Mouse (Mus musculus): ENCODE results near the gene Cnnm2. TPM values are rescaled to one million over a fixed set of nuclear protein-coding genes. Genes with fewer than 3 reads are reported as not detected.
"Not testable (repeated sequence)": the region's sequence is repeated elsewhere in the genome, so short reads cannot be mapped to it uniquely, and the experiment has no call there.

Gene Cnnm2
- polyA plus RNA-seq, 1 experiment from 2014 or later, result 2.1 TPM

DNA sequence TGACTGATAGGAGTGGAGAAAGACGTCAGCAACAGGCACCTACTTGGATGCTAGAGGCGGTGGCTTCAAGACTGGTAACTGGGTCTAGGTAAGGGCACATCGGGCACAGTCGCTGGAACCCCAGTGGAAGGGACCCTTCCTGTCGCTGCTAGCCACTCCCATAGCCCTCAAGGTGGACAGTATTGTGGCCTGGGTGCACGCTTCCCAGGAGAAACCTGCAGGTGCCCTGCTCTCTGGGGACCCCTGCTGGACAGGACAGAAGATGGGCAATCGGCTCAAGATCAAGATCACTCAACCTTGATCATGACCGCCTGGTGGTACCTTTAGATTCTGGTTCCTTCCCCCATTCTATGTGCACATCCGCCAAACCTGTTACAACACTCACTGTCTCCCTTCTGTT, 6.3 kb upstream of the Cnnm2 start:
- H3K36me3 ChIP-seq (ENCODE audit: control insufficient read depth, insufficient read depth, low read length), result no peaks in the 10 kb centered on the region
- no peak overlapping the region for H3K4me3 ChIP-seq (ENCODE audit: low read length)
- no peaks in the 10 kb centered on the region for H3K4me1 ChIP-seq (ENCODE audit: control insufficient read depth, insufficient read depth, low read length)
- H3K9ac ChIP-seq (ENCODE audit: low read depth, low read length), result no peak overlapping the region
- H3K27ac ChIP-seq (ENCODE audit: low read length), result no peak overlapping the region
- 50% methylated on average over 9 of the region's 9 CpGs for WGBS
- no peaks in the 10 kb centered on the region for H3K27me3 ChIP-seq (replicated peaks; ENCODE audit: control insufficient read depth, insufficient read depth, low read length)
- H3K9me3 ChIP-seq (ENCODE audit: control insufficient read depth, low read length), result no peaks in the 10 kb centered on the region
- ATAC-seq, result no peak
- H3K4me2 ChIP-seq (ENCODE audit: low read depth, low read length), result no peak overlapping the region

DNA sequence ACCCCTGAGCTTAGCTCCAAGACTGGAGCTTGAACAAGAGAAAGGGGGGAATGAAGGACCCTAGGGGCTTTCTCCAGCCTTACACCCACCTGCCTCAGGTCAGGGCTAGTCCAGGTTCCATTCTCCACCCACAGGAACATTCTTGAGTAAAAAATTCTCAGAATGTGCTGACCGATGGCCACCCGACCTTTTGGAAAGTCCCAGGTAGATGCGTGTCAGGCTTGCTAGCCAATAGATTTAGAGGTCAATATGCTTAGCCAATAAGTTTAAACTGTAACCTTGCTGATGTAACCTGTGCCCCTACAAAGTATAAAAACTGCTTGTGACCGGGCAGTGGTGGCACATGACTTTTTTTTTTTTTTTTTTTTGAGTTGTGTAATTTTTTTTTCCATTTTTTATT, 5.2 kb upstream of the Cnnm2 start:
- 92% methylated on average over 4 of the region's 4 CpGs for WGBS

DNA sequence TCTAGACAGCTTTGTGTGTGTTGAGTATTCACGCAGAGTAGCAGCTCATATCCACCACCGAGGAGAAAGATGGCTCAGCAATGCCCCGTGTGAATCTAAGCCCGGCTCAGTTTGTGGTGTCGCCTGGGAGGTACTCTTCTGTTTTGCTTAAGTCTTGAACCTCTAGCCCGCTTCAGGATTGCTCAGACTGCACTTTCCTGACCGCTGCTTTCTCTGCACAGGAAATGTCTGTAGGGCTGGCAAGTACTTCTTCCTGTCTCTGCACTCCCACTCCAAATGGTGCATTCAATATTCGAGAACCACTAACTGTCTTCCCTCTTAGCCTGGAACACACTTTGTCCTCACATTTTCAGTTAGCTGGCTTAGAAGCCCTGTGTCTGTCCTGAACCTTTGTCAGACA, 2.3 kb upstream of the Cnnm2 start:
- 63% methylated on average over 8 of the region's 8 CpGs for WGBS
- H3K4me1 ChIP-seq (ENCODE audit: control insufficient read depth, insufficient read depth, low read length), result peaks cover 12% of the 10 kb centered on the region
- H3K27ac ChIP-seq (ENCODE audit: low read length), result no peak overlapping the region
- H3K4me2 ChIP-seq (ENCODE audit: low read depth, low read length), result no peak overlapping the region
- H3K4me3 ChIP-seq (ENCODE audit: low read length), result no peak overlapping the region
- no peak for ATAC-seq
- H3K9me3 ChIP-seq (ENCODE audit: control insufficient read depth, low read length), result no peaks in the 10 kb centered on the region
- no peak overlapping the region for H3K9ac ChIP-seq (ENCODE audit: low read depth, low read length)
- H3K36me3 ChIP-seq (ENCODE audit: control insufficient read depth, insufficient read depth, low read length), result no peaks in the 10 kb centered on the region
- H3K27me3 ChIP-seq (replicated peaks; ENCODE audit: control insufficient read depth, insufficient read depth, low read length), result peaks cover 10% of the 10 kb centered on the region

More for the DNA sequence above, 5.2 kb upstream of the Cnnm2 start:
- no peak for ATAC-seq
- H3K4me2 ChIP-seq (ENCODE audit: low read depth, low read length), result no peak overlapping the region
- H3K4me1 ChIP-seq (ENCODE audit: control insufficient read depth, insufficient read depth, low read length), result peaks cover 2% of the 10 kb centered on the region; the same call in 1 of the 2 replicates
- no peak overlapping the region for H3K27ac ChIP-seq (ENCODE audit: low read length)
- no peak overlapping the region for H3K9ac ChIP-seq (ENCODE audit: low read depth, low read length)
- no peaks in the 10 kb centered on the region for H3K36me3 ChIP-seq (ENCODE audit: control insufficient read depth, insufficient read depth, low read length)
- no peaks in the 10 kb centered on the region for H3K27me3 ChIP-seq (replicated peaks; ENCODE audit: control insufficient read depth, insufficient read depth, low read length)
- no peaks in the 10 kb centered on the region for H3K9me3 ChIP-seq (ENCODE audit: control insufficient read depth, low read length)
- H3K4me3 ChIP-seq (ENCODE audit: low read length), result no peak overlapping the region

DNA sequence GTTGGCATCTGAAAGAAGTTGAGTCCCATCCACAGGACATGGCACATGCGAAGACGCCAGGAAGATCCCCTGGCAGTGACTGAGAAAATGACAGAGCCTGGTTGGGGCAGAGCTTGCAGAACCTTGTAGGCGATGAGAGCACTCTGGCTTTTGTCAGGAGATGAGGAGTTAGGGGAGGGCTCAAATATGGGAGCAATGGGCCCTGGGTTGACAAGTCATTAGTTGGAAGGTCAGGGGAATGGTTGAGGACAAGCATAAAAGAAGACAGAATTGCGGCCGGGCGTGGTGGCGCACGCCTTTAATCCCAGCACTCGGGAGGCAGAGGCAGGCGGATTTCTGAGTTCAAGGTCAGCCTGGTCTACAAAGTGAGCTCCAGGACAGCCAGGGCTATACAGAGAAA, 1.5 kb upstream of the Cnnm2 start:
- not testable (repeated sequence) for H3K36me3 ChIP-seq (ENCODE audit: control insufficient read depth, insufficient read depth, low read length); H3K9me3 ChIP-seq (ENCODE audit: control insufficient read depth, low read length); H3K9ac ChIP-seq (ENCODE audit: low read depth, low read length); ATAC-seq; H3K4me2 ChIP-seq (ENCODE audit: low read depth, low read length); H3K27ac ChIP-seq (ENCODE audit: low read length); H3K4me3 ChIP-seq (ENCODE audit: low read length)
- 85% methylated on average over 10 of the region's 10 CpGs for WGBS
- H3K27me3 ChIP-seq (replicated peaks; ENCODE audit: control insufficient read depth, insufficient read depth, low read length), result peaks cover 10% of the 10 kb centered on the region
- H3K4me1 ChIP-seq (ENCODE audit: control insufficient read depth, insufficient read depth, low read length), result peaks cover 12% of the 10 kb centered on the region

DNA sequence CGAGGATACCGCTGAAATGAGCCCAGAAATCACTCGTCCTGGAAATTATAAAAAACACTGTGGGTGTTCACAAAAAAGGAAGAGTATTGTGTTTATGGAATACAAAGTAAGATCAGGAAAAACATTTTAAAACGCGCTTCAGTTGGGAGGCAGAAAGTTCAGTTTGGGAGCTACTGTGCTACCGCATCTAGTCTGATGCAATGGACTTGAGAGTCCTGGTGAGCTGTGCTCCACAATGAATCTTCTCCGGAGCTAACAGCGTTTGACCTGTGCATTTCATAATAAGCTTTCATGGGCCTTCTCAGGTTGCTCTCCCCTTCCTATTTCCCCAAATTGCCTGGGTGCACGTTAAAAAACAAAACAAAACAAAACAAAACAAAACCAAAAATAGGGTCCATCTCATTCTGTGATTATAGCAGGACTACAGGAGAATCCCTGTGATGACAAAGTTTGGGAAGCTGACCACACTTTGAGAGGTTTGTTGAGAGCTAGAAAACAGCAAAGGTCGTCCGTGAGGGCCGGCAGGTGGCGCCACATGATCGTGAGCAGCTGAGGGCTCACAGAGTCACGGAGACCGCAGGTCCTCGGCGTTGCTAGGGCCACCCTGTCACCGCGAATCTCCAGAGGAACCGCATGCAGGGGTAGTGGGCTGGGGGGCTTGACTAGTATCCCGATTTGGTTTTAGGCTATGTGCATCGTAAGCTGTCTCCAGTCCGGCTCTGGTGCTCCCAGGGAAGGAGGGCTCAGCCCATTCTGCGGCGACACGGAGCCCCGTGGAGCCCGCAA, 828 bp upstream of the Cnnm2 start:
- Histone ChIP-seq H3K9ac (ENCODE audit: low read depth, low read length) (peak overlapping the region; percentile 55; the same call in 1 of the 2 replicates), H3K36me3 (ENCODE audit: control insufficient read depth, insufficient read depth, low read length) (no peaks in the 10 kb centered on the region), H3K4me3 (ENCODE audit: low read length) (peak overlapping the region; percentile 60), H3K27ac (ENCODE audit: low read length) (peak overlapping the region; percentile 33; the same call in 1 of the 2 replicates), H3K9me3 (ENCODE audit: control insufficient read depth, low read length) (no peaks in the 10 kb centered on the region), H3K27me3 (replicated peaks; ENCODE audit: control insufficient read depth, insufficient read depth, low read length) (peaks cover 10% of the 10 kb centered on the region), H3K4me1 (ENCODE audit: control insufficient read depth, insufficient read depth, low read length) (peaks cover 12% of the 10 kb centered on the region), H3K4me2 (ENCODE audit: low read depth, low read length) (peak overlapping the region; percentile 100)
- 19% methylated on average over 29 of the region's 29 CpGs for WGBS
- ATAC-seq, result peak; percentile 70

DNA sequence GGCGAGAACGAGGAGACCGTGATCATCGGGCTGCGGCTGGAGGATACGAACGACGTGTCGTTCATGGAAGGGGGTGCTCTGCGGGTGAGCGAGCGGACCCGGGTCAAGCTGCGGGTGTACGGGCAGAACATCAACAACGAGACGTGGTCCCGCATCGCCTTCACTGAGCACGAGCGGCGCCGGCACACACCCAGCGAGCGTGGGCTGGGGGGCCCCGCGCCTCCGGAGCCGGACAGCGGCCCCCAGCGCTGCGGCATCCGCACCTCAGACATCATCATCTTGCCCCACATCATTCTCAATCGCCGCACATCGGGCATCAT, 535 bp downstream of the Cnnm2 start:
- Histone ChIP-seq H3K4me2 (ENCODE audit: low read depth, low read length) (peak overlapping the region; percentile 93), H3K4me3 (ENCODE audit: low read length) (peak overlapping the region; percentile 97), H3K4me1 (ENCODE audit: control insufficient read depth, insufficient read depth, low read length) (peaks cover 12% of the 10 kb centered on the region), H3K27me3 (replicated peaks; ENCODE audit: control insufficient read depth, insufficient read depth, low read length) (peaks cover 10% of the 10 kb centered on the region), H3K9ac (ENCODE audit: low read depth, low read length) (peak overlapping the region; percentile 82), H3K27ac (ENCODE audit: low read length) (peak overlapping the region; percentile 57), H3K36me3 (ENCODE audit: control insufficient read depth, insufficient read depth, low read length) (no peaks in the 10 kb centered on the region), H3K9me3 (ENCODE audit: control insufficient read depth, low read length) (no peaks in the 10 kb centered on the region)
- WGBS, result under 1% methylated on average over 36 of the region's 36 CpGs
- ATAC-seq, result no peak

DNA sequence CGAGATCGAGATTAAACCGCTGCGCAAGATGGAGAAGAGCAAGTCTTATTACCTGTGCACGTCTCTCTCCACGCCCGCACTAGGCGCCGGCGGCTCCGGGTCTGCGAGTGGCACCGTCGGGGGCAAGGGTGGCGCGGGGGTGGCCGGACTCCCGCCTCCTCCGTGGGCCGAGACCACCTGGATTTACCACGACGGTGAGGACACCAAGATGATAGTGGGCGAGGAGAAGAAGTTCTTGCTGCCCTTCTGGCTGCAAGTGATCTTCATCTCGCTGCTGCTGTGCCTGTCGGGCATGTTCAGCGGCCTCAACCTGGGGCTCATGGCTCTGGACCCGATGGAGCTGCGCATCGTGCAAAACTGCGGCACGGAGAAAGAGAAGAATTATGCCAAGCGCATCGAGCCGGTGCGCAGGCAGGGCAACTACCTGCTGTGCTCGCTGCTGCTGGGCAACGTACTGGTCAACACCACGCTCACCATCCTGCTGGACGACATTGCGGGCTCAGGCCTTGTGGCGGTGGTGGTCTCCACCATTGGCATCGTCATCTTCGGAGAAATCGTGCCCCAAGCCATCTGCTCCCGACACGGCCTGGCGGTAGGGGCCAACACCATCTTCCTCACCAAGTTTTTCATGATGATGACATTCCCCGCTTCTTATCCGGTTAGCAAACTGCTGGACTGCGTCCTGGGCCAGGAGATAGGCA, 1.0 kb downstream of the Cnnm2 start:
- H3K4me2 ChIP-seq (ENCODE audit: low read depth, low read length), result peak overlapping the region; percentile 93
- peaks cover 12% of the 10 kb centered on the region for H3K4me1 ChIP-seq (ENCODE audit: control insufficient read depth, insufficient read depth, low read length)
- H3K27ac ChIP-seq (ENCODE audit: low read length), result no peak overlapping the region
- peaks cover 10% of the 10 kb centered on the region for H3K27me3 ChIP-seq (replicated peaks; ENCODE audit: control insufficient read depth, insufficient read depth, low read length)
- H3K9ac ChIP-seq (ENCODE audit: low read depth, low read length), result peak overlapping the region; percentile 82
- H3K4me3 ChIP-seq (ENCODE audit: low read length), result peak overlapping the region; percentile 97
- ATAC-seq, result no peak
- no peaks in the 10 kb centered on the region for H3K36me3 ChIP-seq (ENCODE audit: control insufficient read depth, insufficient read depth, low read length)
- WGBS, result under 1% methylated on average over 50 of the region's 50 CpGs
- no peaks in the 10 kb centered on the region for H3K9me3 ChIP-seq (ENCODE audit: control insufficient read depth, low read length)

DNA sequence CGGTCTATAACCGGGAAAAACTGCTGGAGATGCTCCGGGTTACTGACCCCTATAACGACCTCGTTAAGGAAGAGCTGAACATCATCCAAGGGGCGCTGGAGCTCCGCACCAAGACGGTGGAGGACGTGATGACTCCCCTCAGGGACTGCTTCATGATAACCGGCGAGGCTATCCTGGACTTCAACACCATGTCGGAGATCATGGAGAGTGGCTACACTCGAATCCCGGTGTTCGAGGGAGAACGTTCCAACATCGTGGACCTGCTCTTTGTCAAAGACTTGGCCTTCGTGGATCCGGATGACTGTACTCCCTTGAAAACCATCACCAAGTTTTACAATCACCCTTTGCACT, 1.6 kb downstream of the Cnnm2 start:
- H3K27ac ChIP-seq (ENCODE audit: low read length), result no peak overlapping the region
- ATAC-seq, result no peak
- H3K4me2 ChIP-seq (ENCODE audit: low read depth, low read length), result peak overlapping the region; percentile 93
- peaks cover 10% of the 10 kb centered on the region for H3K27me3 ChIP-seq (replicated peaks; ENCODE audit: control insufficient read depth, insufficient read depth, low read length)
- WGBS, result 3% methylated on average over 19 of the region's 19 CpGs
- H3K4me1 ChIP-seq (ENCODE audit: control insufficient read depth, insufficient read depth, low read length), result peaks cover 12% of the 10 kb centered on the region
- H3K9me3 ChIP-seq (ENCODE audit: control insufficient read depth, low read length), result no peaks in the 10 kb centered on the region
- no peaks in the 10 kb centered on the region for H3K36me3 ChIP-seq (ENCODE audit: control insufficient read depth, insufficient read depth, low read length)
- peak overlapping the region; percentile 82 for H3K9ac ChIP-seq (ENCODE audit: low read depth, low read length)
- peak overlapping the region; percentile 97 for H3K4me3 ChIP-seq (ENCODE audit: low read length)

DNA sequence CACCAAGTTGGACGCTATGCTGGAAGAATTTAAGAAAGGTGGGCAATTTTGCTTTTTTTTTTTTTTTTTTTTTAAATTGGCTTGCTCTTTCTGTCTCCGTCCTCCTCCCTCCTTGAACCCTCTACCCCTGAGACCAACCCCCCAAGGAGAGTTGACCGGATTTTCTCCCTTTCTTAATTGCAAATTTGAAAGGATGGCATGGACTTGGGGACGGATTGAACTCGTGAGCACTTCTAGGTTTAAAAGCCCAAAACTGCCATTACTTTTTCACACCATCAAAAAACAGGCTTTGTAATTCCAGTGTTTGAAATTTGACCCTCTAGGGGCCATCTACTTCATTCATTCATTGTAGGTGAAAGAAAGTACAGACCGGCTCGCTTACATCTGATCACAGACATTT, 2.0 kb downstream of the Cnnm2 start:
- H3K36me3 ChIP-seq (ENCODE audit: control insufficient read depth, insufficient read depth, low read length), result no peaks in the 10 kb centered on the region
- no peak for ATAC-seq
- no peak overlapping the region for H3K9ac ChIP-seq (ENCODE audit: low read depth, low read length)
- no peaks in the 10 kb centered on the region for H3K9me3 ChIP-seq (ENCODE audit: control insufficient read depth, low read length)
- peak overlapping the region; percentile 93 for H3K4me2 ChIP-seq (ENCODE audit: low read depth, low read length)
- H3K27me3 ChIP-seq (replicated peaks; ENCODE audit: control insufficient read depth, insufficient read depth, low read length), result peaks cover 10% of the 10 kb centered on the region
- peak overlapping the region; percentile 97 for H3K4me3 ChIP-seq (ENCODE audit: low read length)
- no peak overlapping the region for H3K27ac ChIP-seq (ENCODE audit: low read length)
- 38% methylated on average over 7 of the region's 7 CpGs for WGBS
- peaks cover 12% of the 10 kb centered on the region for H3K4me1 ChIP-seq (ENCODE audit: control insufficient read depth, insufficient read depth, low read length)
